Mouse (Mus musculus) intestine, embryonic 15.5 days (tissue): ENCODE measurements at regions not wholly inside any gene's neighbourhood (a gene's known extent, or its start where the extent isn't known, plus 50 kb on each side); places are given as distances from the start of the nearest gene placed in this dataset.

ENCODE experiments used
- ATAC-seq: fragments of 200-750 bp; cut with Nextera tagmentation; 2 replicates; pipeline ENCODE4 v1.8.0; 2017; ENCODE audit warnings: moderate TSS enrichment, moderate library complexity
- H3K27ac ChIP-seq: fragments of 300-500 bp; sonication (generic); 2 replicates; pipeline ENCODE4 v1.5.1; 2015; ENCODE audit warnings: mild to moderate bottlenecking, inconsistent platforms
- H3K27me3 ChIP-seq: fragments of 300-500 bp; sonication (generic); replicated peaks from 2 replicates; pipeline ENCODE4 v1.6.1; 2015; ENCODE audit warnings: inconsistent platforms
- H3K36me3 ChIP-seq: fragments of 300-500 bp; sonication (generic); 2 replicates; pipeline ENCODE4 v1.6.1; 2015; ENCODE audit warnings: inconsistent platforms
- H3K4me1 ChIP-seq: fragments of 300-500 bp; sonication (generic); replicated peaks from 2 replicates; pipeline ENCODE4 v1.6.1; 2015; ENCODE audit warnings: inconsistent platforms
- H3K4me2 ChIP-seq: fragments of 300-500 bp; sonication (generic); replicated peaks from 2 replicates; pipeline ENCODE4 v1.6.1; 2015; ENCODE audit warnings: mild to moderate bottlenecking, inconsistent platforms
- H3K4me3 ChIP-seq: fragments of 300-500 bp; sonication (generic); replicated peaks from 2 replicates; pipeline ENCODE4 v1.5.1; 2015; ENCODE audit warnings: inconsistent platforms
- H3K9ac ChIP-seq: fragments of 300-500 bp; sonication (generic); 2 replicates; pipeline ENCODE4 v1.6.1; 2015; ENCODE audit warnings: inconsistent platforms
- H3K9me3 ChIP-seq: fragments of 300-500 bp; sonication (generic); 2 replicates; pipeline ENCODE4 v1.6.1; 2016; ENCODE audit warnings: inconsistent platforms
- WGBS: fragments of 180-500 bp; shearing (Covaris S2); methylation state at CpG from one replicate; pipeline ENCODE4 v1.1.7; 2015; 5-methylcytosine and 5-hydroxymethylcytosine counted together

GRCm38 (mm10) chr8:6227901-6228300 is 1122.8 kb upstream of the Slc10a2 start:
- Histone ChIP-seq H3K27ac (no peak overlapping the region), H3K36me3 (no peaks in the 10 kb centered on the region), H3K4me1 (no peaks in the 10 kb centered on the region), H3K27me3 (no peaks in the 10 kb centered on the region), H3K9me3 (no peaks in the 10 kb centered on the region), H3K4me2 (no peak overlapping the region), H3K4me3 (no peak overlapping the region), H3K9ac (no peak overlapping the region)
- ATAC-seq = no peak
- WGBS = 74% methylated on average over 1 of the region's 1 CpGs

- Histone ChIP-seq H3K27ac (no peak overlapping the region), H3K4me2 (no peak overlapping the region), H3K9ac (no peak overlapping the region), H3K4me3 (no peak overlapping the region), H3K9me3 (no peaks in the 10 kb centered on the region), H3K36me3 (no peaks in the 10 kb centered on the region), H3K27me3 (no peaks in the 10 kb centered on the region), H3K4me1 (no peaks in the 10 kb centered on the region)
- ATAC-seq = no peak
- WGBS = 61% methylated on average over 1 of the region's 1 CpGs
Observed at GRCm38 (mm10) chr8:6225194-6225593, 1120.0 kb upstream of the Slc10a2 start.

- Histone ChIP-seq H3K4me1 (no peaks in the 10 kb centered on the region), H3K4me3 (no peak overlapping the region), H3K27ac (no peak overlapping the region), H3K36me3 (no peaks in the 10 kb centered on the region), H3K4me2 (no peak overlapping the region), H3K9me3 (no peaks in the 10 kb centered on the region), H3K9ac (no peak overlapping the region), H3K27me3 (no peaks in the 10 kb centered on the region)
- ATAC-seq = no peak
- WGBS = 55% methylated on average over 2 of the region's 2 CpGs
Observed at GRCm38 (mm10) chr8:6207617-6208349, 1102.6 kb upstream of the Slc10a2 start.

- WGBS = 71% methylated on average over 3 of the region's 3 CpGs
- no peak overlapping the region for H3K4me2 ChIP-seq
- H3K27me3 ChIP-seq = no peaks in the 10 kb centered on the region
- no peak overlapping the region for H3K27ac ChIP-seq
- H3K9me3 ChIP-seq = no peaks in the 10 kb centered on the region
- no peak for ATAC-seq
- no peaks in the 10 kb centered on the region for H3K36me3 ChIP-seq
- H3K4me1 ChIP-seq = no peaks in the 10 kb centered on the region
- H3K9ac ChIP-seq = no peak overlapping the region
- no peak overlapping the region for H3K4me3 ChIP-seq
Observed at GRCm38 (mm10) chr8:6204051-6204745, 1099.0 kb upstream of the Slc10a2 start.

DNA sequence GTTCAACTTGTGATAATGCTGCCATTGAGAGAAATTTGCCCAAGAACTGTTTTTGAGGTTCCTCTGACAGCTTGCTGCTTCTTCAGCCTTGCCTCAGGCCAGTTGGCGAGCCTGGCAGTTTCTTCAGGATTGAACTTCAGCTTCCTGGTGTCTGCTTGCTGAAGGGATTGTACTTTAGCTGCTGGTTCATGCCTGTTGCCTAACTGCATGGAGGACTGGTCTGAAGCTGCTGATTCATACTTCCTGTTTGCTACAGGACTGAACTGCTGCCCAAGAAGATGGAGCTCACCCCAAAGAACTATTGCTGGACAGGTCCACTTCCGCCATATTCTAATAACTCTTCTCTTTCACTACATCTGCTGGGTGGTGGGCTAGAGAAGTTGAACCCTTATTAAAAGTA is 1086.3 kb upstream of the Slc10a2 start:
- 89% methylated on average over 2 of the region's 2 CpGs for WGBS
- no peak for ATAC-seq
- Histone ChIP-seq H3K9ac (no peak overlapping the region), H3K4me1 (no peaks in the 10 kb centered on the region), H3K27ac (no peak overlapping the region), H3K9me3 (no peaks in the 10 kb centered on the region), H3K36me3 (no peaks in the 10 kb centered on the region), H3K27me3 (no peaks in the 10 kb centered on the region), H3K4me2 (no peak overlapping the region), H3K4me3 (no peak overlapping the region)

DNA sequence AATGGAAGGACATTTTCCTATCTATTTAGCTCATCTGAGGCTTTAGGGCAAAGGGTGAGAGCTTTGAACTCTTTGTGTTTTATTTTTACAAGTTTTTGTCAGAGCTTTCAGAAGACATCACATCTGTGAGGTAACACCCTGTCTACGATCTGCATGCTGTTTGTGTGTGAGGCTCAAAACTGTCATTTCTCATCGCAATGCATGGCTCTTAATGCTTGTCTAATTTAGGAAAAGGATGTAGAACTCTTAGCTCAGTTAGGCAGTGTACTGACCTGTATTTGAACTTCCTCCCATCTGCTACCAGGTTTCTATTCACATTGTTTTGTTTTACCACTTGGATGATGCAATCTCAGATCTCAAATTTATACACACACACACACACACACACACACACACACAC is 1083.3 kb upstream of the Slc10a2 start:
- ATAC-seq = no peak

DNA sequence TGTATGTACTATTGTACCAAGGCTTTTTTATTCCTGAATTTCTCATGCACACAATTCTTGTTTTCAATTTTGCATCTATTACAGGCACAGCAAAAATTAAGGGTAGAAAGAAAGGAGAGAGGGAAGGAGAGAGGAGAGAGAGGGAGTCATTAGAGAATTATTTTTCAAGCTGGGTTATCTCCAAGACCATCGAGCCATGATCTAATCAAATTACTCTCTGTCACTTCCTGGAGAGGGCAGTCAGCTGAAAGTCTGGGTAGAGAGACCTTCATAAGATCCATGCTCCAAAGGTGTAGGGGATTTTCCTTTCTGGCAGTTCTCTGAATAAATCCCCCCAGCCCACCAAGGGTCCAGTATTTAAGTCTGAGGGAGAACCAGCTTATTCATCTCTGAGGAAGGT is 1081.4 kb upstream of the Slc10a2 start:
- Histone ChIP-seq H3K9ac (no peak overlapping the region), H3K27ac (no peak overlapping the region), H3K36me3 (no peaks in the 10 kb centered on the region), H3K4me2 (no peak overlapping the region), H3K27me3 (no peaks in the 10 kb centered on the region), H3K4me1 (no peaks in the 10 kb centered on the region), H3K9me3 (no peaks in the 10 kb centered on the region), H3K4me3 (no peak overlapping the region)
- WGBS = 53% methylated on average over 1 of the region's 1 CpGs
- no peak for ATAC-seq

More for the DNA sequence above, 1083.3 kb upstream of the Slc10a2 start:
- H3K27me3 ChIP-seq = no peaks in the 10 kb centered on the region
- 40% methylated on average over 2 of the region's 2 CpGs for WGBS
- no peaks in the 10 kb centered on the region for H3K9me3 ChIP-seq
- H3K4me3 ChIP-seq = no peak overlapping the region
- H3K4me2 ChIP-seq = no peak overlapping the region
- no peak overlapping the region for H3K27ac ChIP-seq
- no peaks in the 10 kb centered on the region for H3K4me1 ChIP-seq
- no peak overlapping the region for H3K9ac ChIP-seq
- H3K36me3 ChIP-seq = no peaks in the 10 kb centered on the region

GRCm38 (mm10) chr8:6179602-6180001 is 1074.5 kb upstream of the Slc10a2 start:
- Histone ChIP-seq H3K36me3 (no peaks in the 10 kb centered on the region), H3K27ac (no peak overlapping the region), H3K9ac (no peak overlapping the region), H3K4me2 (no peak overlapping the region), H3K4me1 (no peaks in the 10 kb centered on the region), H3K4me3 (no peak overlapping the region), H3K9me3 (no peaks in the 10 kb centered on the region), H3K27me3 (no peaks in the 10 kb centered on the region)
- WGBS = 71% methylated on average over 3 of the region's 3 CpGs
- ATAC-seq = no peak

DNA sequence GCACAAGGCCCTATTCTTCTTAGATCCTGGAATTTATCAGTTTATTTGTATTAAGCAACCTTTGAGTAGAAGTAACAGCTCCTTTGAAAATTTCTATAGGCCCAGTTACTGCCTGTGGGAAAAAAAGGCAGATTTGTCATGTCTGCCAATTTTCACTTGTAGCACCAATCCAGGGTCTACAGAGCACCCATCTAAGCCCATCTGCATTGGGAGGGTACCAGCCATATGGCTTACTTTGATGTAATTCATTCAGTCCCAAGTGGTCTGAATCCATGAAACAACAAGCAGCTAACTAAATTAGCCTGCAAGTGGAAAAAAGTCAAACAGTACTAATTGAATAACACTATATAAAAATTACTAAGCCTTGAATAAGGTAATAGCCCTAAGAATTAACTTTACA is 1061.3 kb upstream of the Slc10a2 start:
- H3K4me1 ChIP-seq = no peaks in the 10 kb centered on the region
- no peaks in the 10 kb centered on the region for H3K9me3 ChIP-seq
- H3K4me2 ChIP-seq = no peak overlapping the region
- no peak for ATAC-seq
- no peak overlapping the region for H3K9ac ChIP-seq
- H3K4me3 ChIP-seq = no peak overlapping the region
- no peak overlapping the region for H3K27ac ChIP-seq
- no peaks in the 10 kb centered on the region for H3K36me3 ChIP-seq
- H3K27me3 ChIP-seq = no peaks in the 10 kb centered on the region

GRCm38 (mm10) chr8:6165230-6165629 is 1060.1 kb upstream of the Slc10a2 start:
- Histone ChIP-seq H3K4me3 (no peak overlapping the region), H3K27ac (no peak overlapping the region), H3K4me1 (no peaks in the 10 kb centered on the region), H3K9ac (no peak overlapping the region), H3K9me3 (no peaks in the 10 kb centered on the region), H3K36me3 (no peaks in the 10 kb centered on the region), H3K4me2 (no peak overlapping the region), H3K27me3 (no peaks in the 10 kb centered on the region)
- WGBS = 63% methylated on average over 3 of the region's 3 CpGs
- ATAC-seq = no peak

DNA sequence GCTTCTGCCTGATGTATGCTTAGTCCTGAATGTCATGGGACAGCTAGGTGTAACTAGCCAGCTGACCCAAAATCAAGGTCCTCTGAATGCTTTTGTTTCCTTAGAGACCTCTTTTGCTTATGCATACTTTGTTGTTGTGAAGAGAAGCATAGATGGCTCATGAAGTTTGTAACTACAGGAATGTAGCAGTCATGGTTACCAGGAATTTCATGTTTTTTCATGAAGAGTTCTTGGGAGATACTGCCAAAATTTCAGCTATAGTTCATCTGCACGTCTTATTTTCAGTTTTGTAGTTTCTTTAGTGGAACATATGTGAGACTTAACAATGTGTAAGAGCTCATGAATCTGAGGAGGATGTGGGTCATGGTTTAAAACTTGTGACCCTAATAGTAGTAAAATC is 1059.6 kb upstream of the Slc10a2 start:
- no peak for ATAC-seq
- Histone ChIP-seq H3K36me3 (no peaks in the 10 kb centered on the region), H3K27ac (no peak overlapping the region), H3K9me3 (no peaks in the 10 kb centered on the region), H3K4me3 (no peak overlapping the region), H3K4me2 (no peak overlapping the region), H3K27me3 (no peaks in the 10 kb centered on the region), H3K9ac (no peak overlapping the region), H3K4me1 (no peaks in the 10 kb centered on the region)
- WGBS = 54% methylated on average over 1 of the region's 1 CpGs

DNA sequence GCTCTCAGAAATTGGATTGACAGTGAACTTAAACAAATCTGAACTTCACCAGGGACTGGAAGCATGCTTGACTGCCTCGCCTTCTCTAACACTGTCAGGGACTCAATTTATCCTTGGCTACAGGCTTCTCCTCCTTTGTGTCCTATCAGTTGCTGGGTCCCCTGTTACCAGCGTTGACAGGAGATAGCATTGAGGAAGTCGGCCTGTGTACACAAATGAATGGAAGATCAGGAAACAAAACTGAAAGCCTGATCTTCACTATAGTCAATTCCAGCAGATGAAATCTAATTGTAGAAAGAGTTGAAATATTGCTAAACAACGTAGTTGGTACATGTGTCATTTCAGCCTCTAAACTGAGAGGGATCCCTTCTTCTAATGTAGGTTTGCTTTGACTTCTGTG is 1039.4 kb upstream of the Slc10a2 start:
- H3K27ac ChIP-seq = no peak overlapping the region
- no peaks in the 10 kb centered on the region for H3K9me3 ChIP-seq
- ATAC-seq = no peak
- WGBS = 66% methylated on average over 4 of the region's 4 CpGs
- no peak overlapping the region for H3K4me3 ChIP-seq
- H3K9ac ChIP-seq = no peak overlapping the region
- H3K36me3 ChIP-seq = no peaks in the 10 kb centered on the region
- H3K4me1 ChIP-seq = no peaks in the 10 kb centered on the region
- no peaks in the 10 kb centered on the region for H3K27me3 ChIP-seq
- H3K4me2 ChIP-seq = no peak overlapping the region

DNA sequence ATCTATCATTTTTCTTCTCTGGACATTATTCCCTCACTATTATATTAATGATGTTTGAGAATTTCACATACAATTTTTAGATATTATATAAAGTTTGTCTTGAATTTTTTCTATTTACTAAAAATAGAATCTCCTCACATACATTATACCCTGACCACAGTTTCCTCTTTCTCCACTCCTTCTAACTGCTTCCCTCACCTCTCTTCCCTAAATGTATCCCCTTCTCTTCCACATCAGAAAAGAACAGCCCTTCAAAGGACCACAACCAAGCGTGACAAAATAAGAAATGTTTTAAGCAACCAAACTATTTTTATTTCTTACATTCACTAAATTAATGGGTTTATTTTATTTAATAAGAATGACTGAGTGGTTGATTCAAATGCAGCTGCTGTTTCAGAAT is 1034.9 kb upstream of the Slc10a2 start:
- no peak overlapping the region for H3K4me3 ChIP-seq
- no peak overlapping the region for H3K9ac ChIP-seq
- 74% methylated on average over 1 of the region's 1 CpGs for WGBS
- no peak for ATAC-seq
- H3K4me2 ChIP-seq = no peak overlapping the region
- H3K9me3 ChIP-seq = no peaks in the 10 kb centered on the region
- H3K27ac ChIP-seq = no peak overlapping the region
- H3K4me1 ChIP-seq = no peaks in the 10 kb centered on the region
- no peaks in the 10 kb centered on the region for H3K27me3 ChIP-seq
- no peaks in the 10 kb centered on the region for H3K36me3 ChIP-seq
